Mouse (Mus musculus) splenic B cell, adult 2 months (primary cell): ENCODE measurements around the gene Sf3b2.
A peak's percentile ranks its signal among the peaks of the same experiment; 100 is the strongest.

Experiments used
- DNase-seq: peaks from one replicate; pipeline ENCODE4 v3.0.0-alpha.2; 2011; ENCODE audit warnings: low read depth, low spot score
- H3K27me3 ChIP-seq: 2 replicates; pipeline ENCODE4 v1.6.1; 2012; ENCODE audit warnings: mild to moderate bottlenecking, low read length, moderate library complexity, mixed read lengths; ENCODE audit not compliant: control insufficient read depth, poor library complexity, insufficient read depth, severe bottlenecking
- H3K36me3 ChIP-seq: 2 replicates; pipeline ENCODE4 v1.6.1; 2012; ENCODE audit warnings: mild to moderate bottlenecking, low read length, moderate library complexity, mixed read lengths; ENCODE audit not compliant: control insufficient read depth, poor library complexity, insufficient read depth, severe bottlenecking

Gene Sf3b2

GRCm38 (mm10) chr19:5294972-5295735, at the start of gene Sf3b2:
Gene Sf3b2 (minus strand): TSS chr19:5295455.
- H3K36me3 ChIP-seq, result peaks cover 2% of the 10 kb centered on the region
- no peaks in the 10 kb centered on the region for H3K27me3 ChIP-seq
- DNase-seq, result peak; percentile 99

GRCm38 (mm10) chr19:5341360-5341759, 46.1 kb upstream of the Sf3b2 start:
- Histone ChIP-seq H3K27me3 (no peaks in the 10 kb centered on the region), H3K36me3 (no peaks in the 10 kb centered on the region)
- DNase-seq, result no peak

- peak; percentile 86 for DNase-seq
- Histone ChIP-seq H3K27me3 (no peaks in the 10 kb centered on the region), H3K36me3 (no peaks in the 10 kb centered on the region)
These were observed 42.7 kb upstream of the Sf3b2 start for GRCm38 (mm10) chr19:5337975-5338374.

DNA sequence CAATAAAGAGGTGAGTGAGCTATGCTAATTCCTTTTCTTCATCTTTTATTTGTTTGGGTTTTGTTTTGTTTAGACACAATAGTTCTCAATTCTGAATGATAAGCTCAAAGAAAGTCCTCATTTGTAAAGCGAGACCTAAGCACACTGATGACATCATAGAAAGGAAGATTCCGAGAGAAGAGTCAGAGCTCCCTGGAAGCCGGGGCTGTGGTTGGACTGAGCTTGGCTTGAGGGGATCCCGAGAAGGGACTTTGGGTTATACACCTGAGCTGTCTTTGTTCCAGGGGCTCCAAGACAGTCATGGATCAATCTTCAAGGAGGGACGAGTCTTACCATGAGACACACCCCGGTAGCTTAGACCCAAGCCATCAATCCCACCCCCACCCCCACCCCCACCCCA, 40.2 kb upstream of the Sf3b2 start, which contains the start of gene Catsper1:
Gene Catsper1, plus strand, starts transcription at position 301 of the 400 bp plus-strand sequence.
- H3K27me3 ChIP-seq, result no peaks in the 10 kb centered on the region
- no peaks in the 10 kb centered on the region for H3K36me3 ChIP-seq
- DNase-seq, result no peak

GRCm38 (mm10) chr19:5334741-5335140, 39.5 kb upstream of the Sf3b2 start:
- no peak for DNase-seq

GRCm38 (mm10) chr19:5327970-5328369, 32.7 kb upstream of the Sf3b2 start:
- no peaks in the 10 kb centered on the region for H3K27me3 ChIP-seq
- no peak for DNase-seq
- H3K36me3 ChIP-seq, result no peaks in the 10 kb centered on the region

More at GRCm38 (mm10) chr19:5334741-5335140, 39.5 kb upstream of the Sf3b2 start:
- Histone ChIP-seq H3K36me3 (no peaks in the 10 kb centered on the region), H3K27me3 (no peaks in the 10 kb centered on the region)

DNA sequence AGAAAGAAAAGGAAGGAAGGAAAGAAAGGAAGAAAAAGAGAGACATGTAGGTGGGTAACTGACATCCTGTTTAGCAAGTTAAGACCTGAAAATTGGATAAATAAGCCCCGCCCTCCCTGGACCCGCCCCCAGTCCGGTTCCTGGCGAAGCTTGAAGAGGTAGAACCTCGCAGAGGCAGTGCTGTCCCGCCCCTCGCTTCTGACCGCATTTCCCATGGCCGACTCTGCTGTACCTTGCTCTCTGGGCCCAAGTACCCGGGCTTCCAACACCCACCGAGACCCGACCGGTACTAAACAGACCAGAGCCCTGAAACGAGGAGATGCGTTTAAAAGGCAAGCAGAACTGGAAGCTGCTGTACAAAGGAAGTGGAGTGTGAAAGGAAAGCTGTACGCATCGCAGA, 28.5 kb upstream of the Sf3b2 start:
- DNase-seq, result peak; percentile 18
- Histone ChIP-seq H3K27me3 (no peaks in the 10 kb centered on the region), H3K36me3 (no peaks in the 10 kb centered on the region)

GRCm38 (mm10) chr19:5313189-5313588, 17.9 kb upstream of the Sf3b2 start:
- Histone ChIP-seq H3K27me3 (no peaks in the 10 kb centered on the region; the same call in 1 of the 2 replicates), H3K36me3 (no peaks in the 10 kb centered on the region)
- DNase-seq, result no peak

DNA sequence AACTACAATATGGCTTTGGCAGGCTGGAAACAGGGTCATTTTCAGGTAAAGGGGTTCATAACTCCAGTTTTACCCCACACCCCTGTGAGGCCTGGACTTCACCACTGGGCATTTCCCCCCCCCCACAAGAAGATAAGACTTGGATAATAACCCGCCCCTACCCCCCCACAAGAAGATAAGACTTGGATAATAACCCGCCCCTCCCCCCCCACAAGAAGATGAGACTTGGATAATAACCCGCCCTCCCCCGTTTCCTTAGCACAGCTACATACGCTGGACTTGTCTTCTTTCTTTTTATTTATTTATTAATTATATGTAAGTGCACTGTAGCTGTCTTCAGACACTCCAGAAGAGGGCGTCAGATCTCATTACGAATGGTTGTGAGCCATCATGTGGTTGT, 13.8 kb upstream of the Sf3b2 start:
- DNase-seq, result peak; percentile 38
- Histone ChIP-seq H3K27me3 (no peaks in the 10 kb centered on the region; the same call in 1 of the 2 replicates), H3K36me3 (no peaks in the 10 kb centered on the region)

DNA sequence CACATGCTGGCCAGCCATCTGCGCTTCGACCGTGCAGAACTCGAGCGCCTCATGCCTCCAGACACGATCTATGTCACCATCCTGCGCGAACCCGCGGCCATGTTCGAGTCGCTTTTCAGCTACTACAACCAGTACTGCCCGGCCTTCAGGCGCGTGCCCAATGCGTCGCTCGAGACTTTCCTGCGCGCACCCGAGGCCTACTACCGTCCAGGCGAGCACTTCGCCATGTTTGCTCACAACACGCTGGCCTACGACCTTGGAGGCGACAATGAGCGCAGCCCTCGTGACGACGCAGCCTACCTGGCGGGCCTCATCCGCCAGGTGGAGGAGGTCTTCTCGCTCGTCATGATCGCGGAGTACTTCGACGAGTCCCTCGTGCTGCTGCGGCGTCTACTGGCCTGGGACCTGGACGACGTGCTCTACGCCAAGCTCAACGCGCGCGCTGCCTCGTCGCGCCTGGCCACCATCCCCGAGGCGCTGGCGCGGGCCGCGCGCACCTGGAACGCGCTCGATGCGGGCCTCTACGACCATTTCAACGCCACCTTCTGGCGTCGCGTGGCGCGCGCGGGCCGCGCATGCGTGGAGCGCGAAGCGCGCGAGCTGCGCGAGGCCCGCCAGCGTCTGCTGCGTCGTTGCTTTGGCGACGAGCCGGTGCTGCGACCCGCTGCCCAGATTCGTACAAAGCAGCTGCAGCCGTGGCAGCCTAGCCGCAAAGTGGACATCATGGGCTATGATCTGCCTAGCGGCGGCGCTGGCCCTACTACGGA, 11.9 kb upstream of the Sf3b2 start:
- Histone ChIP-seq H3K27me3 (no peaks in the 10 kb centered on the region; the same call in 1 of the 2 replicates), H3K36me3 (no peaks in the 10 kb centered on the region)
- peak; percentile 20 for DNase-seq

- DNase-seq, result peak; percentile 17
- Histone ChIP-seq H3K27me3 (no peaks in the 10 kb centered on the region; the same call in 1 of the 2 replicates), H3K36me3 (no peaks in the 10 kb centered on the region)
These were observed 11.0 kb upstream of the Sf3b2 start for GRCm38 (mm10) chr19:5306279-5306678.

DNA sequence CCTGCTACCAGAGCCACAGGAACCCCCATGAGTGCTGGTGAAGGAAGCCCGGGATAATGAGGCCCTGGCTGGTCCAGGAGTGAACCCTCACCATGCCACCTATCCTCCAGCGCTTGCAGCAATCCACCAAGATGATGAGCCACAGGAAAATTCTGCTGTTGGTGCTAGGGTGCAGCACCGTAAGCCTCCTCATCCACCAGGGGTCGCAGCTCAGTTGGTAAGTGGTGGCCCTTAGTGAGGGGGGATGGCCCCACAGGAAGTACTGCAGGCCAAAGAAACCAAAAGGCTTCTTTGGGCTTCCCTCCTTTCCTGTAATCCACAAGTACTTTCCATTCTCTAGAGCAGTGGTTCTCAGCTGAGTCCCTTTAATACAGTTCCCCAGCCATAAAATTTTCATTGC, 7.2 kb upstream of the Sf3b2 start:
- peak; percentile 84 for DNase-seq
- Histone ChIP-seq H3K27me3 (no peaks in the 10 kb centered on the region), H3K36me3 (no peaks in the 10 kb centered on the region)

GRCm38 (mm10) chr19:5300588-5300987, 5.3 kb upstream of the Sf3b2 start:
- H3K36me3 ChIP-seq, result no peaks in the 10 kb centered on the region
- DNase-seq, result no peak
- no peaks in the 10 kb centered on the region for H3K27me3 ChIP-seq

GRCm38 (mm10) chr19:5297903-5298800, 2.9 kb upstream of the Sf3b2 start, which contains the start of gene Gal3st3:
Gene Gal3st3 (plus strand): TSS chr19:5298331.
- DNase-seq, result no peak

More at GRCm38 (mm10) chr19:5297903-5298800, 2.9 kb upstream of the Sf3b2 start, which contains the start of gene Gal3st3:
- H3K27me3 ChIP-seq, result no peaks in the 10 kb centered on the region
- H3K36me3 ChIP-seq, result no peaks in the 10 kb centered on the region
